Mouse (Mus musculus) stomach, postnatal 0 days (tissue): Measurements from ENCODE around the gene Nprl2.

Experiments
- CTCF ChIP-seq: IDR thresholded peaks from 2 replicates; pipeline ENCODE4 v1.5.1; 2016; ENCODE audit warnings: antibody characterized with exemption, low read depth, mild to moderate bottlenecking, moderate library complexity
- EP300 ChIP-seq: optimal IDR thresholded peaks from 2 replicates; pipeline ENCODE3; 2016; ENCODE audit warnings: antibody characterized with exemption

DNA sequence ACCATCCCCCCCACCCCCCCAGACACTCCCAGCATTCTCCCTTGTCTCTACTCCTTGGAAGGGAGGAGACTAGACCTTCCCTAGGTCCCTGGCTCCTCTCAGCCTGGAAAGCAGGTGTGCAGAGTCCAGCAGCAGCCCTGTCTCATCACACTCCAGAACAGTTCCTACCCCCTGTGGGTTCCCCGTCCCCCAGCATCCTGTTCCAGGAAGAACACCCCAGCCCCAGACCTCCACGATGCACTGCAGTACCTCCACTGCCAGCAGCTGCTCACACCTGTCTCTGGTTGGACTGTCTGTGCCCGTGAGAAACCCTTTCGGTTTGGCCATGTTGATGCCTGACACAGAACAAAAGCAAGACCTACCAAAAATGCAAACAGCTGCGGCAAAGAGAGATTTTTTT, 20.8 kb upstream of the Nprl2 start:
- no peak for TF ChIP-seq CTCF
- TF ChIP-seq EP300 = no peak
